Mouse (Mus musculus): Measurements from ENCODE around the gene E2f2.

Gene E2f2

DNA sequence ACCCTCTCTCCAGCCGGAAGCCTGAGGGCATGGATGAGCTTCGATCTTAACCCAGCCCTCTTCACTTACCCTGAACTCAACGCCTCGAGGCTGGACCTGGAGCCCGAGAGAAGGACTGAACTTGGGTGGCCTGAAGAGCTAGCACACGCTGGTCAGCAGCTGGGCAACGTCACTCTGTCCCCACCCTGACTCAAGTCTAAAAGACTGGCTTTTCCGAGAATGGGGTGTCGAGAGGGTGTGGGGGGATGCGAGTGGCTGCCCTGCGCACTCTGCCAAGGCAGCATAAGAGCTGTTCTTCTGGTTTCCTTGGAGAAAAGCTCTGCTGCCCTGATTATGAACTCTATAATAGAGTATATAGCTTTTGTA, 27.3 kb upstream of the E2f2 start:
- no peak for DNase-seq (ENCODE audit: low read depth, low spot score)

DNA sequence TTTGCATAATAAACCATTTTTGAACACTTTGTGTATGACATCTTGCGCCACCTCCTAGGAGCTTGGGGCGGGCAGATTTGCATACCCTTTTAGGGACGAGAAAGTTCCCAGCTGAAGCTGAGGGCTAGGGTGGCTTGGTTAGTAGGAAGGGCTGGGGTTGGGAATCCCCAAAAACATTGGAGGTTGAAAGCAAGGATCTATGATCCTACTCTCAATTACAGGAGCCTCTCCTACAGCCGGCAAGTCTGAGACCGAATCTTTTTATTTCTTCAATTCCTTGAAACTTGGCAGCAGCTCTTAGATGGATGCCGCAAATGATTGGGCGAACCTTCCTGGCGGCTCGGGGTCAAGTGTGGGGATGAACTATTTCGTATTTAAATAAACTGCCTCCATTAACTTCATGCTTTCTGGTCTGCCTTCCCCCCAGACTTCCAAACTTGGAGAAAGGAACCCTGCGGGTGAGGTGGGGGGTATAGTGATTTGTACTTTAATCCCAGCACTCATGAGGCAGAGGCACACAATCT, 26.8 kb upstream of the E2f2 start:
- DNase-seq (ENCODE audit: low read depth, low spot score): no peak

DNA sequence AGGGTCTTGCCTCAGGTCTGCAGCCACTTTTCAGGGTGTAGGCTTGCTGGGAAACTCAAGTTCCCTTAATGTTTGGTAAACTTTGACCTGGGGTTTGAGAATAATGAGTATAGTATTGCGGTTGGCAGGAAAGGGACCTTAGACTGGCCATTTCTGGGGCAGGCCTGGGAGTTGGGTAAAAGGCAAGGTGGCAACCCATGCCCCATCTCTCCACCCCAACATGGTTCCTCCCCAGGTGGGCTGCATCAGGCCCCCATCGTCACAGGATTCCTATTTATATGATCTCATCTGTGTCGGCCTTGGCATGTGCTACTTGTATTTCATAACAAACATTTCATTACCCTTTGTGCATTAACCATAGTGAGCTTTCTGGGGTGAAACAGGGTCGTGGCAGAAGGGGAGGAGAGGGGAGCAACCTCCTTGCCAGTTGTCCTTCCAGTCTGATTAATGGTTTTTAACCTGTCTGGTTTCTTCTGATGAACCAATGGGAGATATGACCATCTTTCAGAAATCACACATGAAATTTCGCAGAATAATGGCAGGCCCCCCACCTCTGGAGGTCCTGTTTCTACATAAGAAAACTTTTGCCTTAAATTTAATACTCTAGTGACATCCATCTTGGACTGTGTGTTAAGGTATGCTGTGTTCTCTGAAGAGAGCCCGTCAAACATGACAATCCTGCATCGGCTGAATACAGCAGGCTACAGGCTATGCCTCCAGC, 26.0 kb upstream of the E2f2 start:
- DNase-seq (ENCODE audit: low read depth, low spot score): no peak

DNA sequence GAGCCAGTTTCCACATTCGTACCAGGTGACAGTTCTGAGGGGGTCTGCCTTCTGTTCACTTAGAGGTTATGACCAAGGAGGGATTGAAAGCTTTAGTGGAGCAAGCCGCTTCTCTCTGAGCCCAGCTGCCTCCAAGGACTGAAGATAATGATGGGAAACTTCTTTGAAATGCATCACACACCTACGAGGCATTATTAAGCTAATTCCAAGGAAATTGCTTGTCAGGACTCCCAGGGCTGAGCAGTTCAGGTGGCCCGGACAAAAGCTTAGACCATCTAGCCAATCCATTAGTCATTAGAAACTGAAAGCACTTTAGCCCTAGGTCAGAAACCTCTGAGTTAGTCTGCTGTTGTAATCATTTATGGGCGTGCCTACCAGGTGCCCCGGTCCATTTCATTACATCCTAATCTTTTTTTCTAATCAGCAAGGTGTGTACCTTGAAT, 25.5 kb upstream of the E2f2 start:
- no peak for DNase-seq (ENCODE audit: low read depth, low spot score)

DNA sequence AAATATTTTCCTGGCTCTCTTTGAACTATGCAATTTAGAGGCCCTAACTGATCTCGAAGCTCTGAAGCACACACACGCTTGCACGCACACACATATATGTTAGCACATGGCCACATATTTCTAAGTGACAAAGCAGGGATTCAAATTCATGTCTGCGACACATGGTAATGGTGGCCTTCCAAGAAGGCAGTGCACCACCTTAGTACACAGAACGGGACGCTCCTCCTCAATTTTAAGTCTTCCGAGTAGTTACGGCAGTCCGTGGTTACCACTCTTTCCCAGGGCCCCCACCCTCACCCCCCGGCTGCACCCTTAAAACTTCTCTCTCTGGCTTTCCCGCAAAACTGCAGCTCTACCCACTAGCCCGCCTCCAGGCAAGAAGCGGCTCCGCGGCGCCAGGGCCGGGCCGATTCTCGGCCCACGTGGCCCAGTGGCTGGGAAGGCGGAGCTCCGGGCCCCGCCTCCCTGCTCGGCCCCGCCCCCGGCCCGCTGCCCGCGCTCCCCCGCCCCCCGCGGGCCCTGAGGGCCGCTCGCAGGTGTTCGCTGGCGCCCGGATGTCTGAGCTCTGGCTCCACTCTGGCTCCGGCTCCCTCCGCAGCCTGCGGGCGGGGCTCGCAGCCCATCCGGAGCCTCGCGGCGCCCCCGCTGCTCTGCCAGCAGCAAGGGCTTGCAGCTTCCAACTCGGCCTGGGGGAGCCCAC, 24.6 kb upstream of the E2f2 start:
- DNase-seq (ENCODE audit: low read depth, low spot score): peak; percentile 92

DNA sequence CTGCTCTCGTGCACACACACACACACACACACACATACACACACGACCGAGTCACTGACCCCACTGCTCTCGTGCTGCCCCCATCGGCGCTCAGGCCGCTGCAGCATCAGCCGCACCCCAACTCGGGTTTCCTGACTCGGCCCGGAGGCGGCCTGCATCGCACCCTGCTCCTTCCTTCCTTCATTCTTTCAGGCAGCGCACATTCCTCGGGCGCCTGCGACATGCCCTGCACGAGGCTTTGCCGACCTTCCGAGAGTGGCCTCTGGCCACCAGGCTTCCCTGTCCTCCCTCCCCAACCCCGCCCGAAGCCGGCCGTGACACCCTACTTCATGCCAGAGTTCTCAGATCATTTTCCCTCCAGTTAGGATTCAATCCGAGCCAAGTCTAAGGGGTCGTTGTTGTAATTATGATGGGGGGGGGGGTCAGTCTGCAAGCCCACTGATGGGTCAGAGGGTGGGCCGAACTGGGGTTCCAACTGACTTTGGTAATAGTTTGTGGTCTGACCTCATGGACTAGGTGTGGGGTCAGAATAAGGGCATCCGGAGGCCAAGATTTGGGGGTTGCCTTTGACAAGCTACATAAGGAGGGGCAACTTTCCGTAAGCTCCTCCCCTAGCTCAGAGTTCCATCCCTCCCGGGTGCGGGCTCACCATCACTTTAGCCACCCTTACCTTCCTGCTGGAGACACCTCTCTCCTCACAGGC, 23.7 kb upstream of the E2f2 start:
- no peak for DNase-seq (ENCODE audit: low read depth, low spot score)

DNA sequence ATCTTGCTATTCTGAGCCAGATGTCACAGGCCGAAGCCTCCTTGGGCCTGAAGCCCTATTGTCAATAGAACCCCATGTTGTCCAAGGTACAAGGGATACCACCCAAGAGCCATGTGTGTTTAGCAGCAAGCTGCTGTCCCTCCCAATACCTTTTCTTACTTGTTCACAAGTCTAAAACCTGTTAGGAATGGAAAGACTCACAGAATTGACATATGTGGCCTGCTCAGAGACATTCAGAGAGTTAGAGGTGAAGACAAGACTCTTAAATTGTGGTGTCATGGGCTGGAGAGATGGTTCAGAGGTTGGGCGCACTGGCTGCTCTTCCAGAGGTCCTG, 23.2 kb upstream of the E2f2 start:
- no peak for DNase-seq (ENCODE audit: low read depth, low spot score)

DNA sequence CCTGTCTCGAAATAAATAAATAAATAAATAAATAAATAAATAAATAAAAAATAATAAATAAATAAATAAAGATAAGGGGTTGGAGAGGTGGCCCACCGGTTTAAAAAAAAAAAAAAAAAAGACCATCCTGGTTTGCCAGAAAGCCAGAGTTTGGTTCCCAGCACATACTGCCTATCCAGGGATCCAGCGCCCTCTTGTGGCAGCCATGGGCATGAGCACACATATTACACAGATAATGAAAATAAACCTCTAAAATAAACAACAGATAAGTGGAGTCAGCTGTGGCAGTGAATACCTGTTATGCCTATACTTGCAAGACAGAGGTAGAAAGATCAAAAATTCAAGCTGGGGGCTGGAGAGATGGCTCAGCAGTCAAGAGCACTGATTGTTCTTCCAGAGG, 22.5 kb upstream of the E2f2 start:
- DNase-seq (ENCODE audit: low read depth, low spot score): peak; percentile 80

DNA sequence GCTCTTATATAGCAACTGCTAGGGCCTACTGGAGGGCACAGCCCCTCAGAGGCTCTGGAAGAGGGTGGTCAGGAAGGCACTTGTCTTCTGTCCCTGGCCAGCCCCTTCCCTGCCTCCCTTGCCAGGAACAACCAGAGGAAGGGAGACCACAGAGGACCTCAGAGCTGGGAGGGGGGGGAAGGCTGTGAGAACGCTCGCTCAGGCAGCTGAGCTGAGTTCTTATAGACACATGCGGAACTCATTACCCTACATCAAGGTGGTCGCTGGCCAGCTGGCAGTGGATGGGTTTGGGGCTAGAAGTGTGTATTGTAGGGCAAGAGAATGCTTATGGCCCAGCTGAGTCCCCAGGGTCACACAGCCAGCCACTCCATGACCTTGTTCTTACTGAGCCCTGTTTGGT, 21.6 kb upstream of the E2f2 start:
- DNase-seq (ENCODE audit: low read depth, low spot score): no peak

DNA sequence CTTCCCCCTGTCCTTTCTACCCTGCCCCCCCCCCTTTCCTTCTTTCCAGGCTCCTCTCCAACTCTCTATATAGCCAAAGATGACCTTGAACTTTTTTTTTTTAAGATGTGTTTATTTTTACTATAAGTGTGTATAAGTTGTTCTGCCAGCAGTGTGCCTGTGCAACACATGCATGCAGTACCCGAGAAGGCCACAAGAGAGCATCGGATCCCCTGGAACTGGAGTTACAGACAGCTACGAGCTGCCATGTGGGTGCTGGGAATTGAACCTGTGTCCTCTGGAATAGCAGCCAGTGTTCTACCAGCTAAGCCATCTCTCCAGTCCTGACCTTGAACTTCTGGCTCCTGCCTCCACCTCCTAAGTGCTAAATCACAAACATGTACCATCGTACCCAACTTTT, 19.4 kb upstream of the E2f2 start:
- DNase-seq (ENCODE audit: low read depth, low spot score): no peak

DNA sequence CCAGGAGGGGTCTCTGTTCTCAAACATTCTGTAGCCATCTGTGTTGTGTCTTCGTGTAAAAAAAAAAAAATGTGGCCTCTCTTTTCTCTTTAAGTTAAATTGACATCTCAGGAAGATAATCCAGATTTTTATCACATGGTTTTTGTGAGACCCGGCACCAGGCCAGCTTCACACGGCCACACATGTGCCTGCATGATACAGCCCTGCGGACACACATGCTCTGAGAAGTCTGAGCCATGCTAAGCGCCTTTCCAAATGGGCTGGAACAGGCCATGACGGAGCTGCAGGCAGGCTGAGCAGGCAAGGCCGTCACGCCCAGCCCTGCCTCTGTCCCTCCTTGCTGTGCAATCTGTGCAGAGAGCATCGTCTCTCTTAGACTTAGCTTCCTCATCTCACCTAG, 17.7 kb upstream of the E2f2 start:
- DNase-seq (ENCODE audit: low read depth, low spot score): no peak

DNA sequence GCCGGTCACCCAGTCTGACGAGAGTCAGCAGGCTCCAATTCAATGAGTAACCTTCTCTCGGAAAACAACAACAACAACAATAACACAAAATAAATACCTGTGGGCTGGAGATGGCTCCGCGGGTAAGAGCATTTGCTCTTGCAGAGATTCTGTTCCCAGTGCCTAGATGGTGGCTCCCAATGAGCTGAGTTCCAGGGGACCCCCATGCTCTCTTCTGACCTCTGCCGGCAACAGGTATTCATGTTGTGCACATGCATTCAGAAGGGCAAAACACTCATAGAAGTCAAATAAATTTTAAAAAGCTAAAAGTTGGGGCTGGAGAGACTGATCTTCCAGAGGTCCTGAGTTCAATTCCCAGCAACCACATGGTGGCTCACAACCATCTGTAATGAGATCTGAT, 13.7 kb upstream of the E2f2 start:
- no peak for DNase-seq (ENCODE audit: low read depth, low spot score)

DNA sequence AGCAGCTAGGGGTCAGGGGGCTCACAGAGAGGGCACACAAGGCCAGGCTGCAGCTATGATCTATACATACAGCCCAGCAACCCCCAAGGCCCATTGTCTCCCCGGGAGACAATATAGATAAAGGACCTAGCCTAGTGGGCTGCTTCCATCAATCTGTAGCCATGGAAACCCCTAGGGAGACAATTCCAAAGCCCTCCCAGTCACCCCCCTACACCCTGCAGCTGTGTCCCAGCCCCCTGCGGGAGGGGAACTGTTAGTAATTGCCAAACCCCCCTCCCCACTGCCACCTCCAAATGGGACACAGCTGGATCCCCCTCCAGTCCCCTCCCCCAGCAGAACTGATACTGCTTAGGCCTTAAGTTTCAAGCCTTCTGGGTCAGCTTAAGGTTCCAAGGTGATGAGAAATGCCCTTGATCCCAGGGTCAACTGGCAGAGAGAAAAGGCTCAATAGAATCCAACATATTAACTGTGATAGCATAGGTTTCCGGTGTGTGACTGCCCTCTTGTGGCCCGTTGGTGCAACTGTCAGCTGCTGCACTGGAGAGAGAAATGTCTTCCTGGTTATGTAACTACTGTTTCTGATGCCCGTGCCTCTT, 12.3 kb upstream of the E2f2 start:
- peak; percentile 91 for DNase-seq (ENCODE audit: low read depth, low spot score)

DNA sequence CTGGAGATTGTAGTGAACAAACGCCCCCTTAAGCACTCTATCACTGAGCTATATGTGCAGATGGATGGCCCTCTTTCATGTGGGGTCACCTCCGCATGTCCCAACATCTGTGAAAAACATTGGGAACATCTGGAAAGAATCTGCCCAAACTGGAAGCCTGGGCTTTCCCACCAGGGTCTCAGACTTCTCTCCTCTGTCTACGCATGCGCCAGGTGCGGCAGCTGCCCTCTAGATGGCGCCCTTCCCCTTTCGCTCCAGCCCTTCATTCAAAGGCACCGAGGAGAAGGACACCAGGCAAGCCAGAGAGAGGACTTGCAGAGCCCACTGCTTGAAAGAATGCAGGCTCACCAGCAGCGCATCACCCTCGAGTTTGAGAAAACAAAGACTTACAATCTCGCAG, 8.7 kb upstream of the E2f2 start:
- DNase-seq (ENCODE audit: low read depth, low spot score): peak; percentile 94

DNA sequence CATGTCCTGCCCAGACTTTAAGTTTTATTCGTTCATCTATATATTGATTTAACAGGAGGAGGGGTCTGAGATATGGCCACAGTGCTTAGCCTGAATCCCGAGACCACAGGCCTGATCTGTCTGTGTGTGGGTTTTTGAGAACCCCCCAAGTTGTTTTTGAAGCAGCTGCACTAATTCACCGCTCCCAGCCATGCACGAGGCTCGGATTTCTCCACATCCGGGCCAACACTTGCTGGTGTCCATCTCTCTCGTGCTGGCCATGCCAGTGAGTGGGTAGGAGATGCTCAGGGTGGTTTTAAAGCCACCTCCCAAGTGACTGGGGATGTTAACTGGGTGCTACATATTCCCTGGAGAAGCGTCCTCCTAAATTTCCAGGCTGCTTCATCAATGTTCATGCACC, 7.2 kb upstream of the E2f2 start:
- DNase-seq (ENCODE audit: low read depth, low spot score): no peak

DNA sequence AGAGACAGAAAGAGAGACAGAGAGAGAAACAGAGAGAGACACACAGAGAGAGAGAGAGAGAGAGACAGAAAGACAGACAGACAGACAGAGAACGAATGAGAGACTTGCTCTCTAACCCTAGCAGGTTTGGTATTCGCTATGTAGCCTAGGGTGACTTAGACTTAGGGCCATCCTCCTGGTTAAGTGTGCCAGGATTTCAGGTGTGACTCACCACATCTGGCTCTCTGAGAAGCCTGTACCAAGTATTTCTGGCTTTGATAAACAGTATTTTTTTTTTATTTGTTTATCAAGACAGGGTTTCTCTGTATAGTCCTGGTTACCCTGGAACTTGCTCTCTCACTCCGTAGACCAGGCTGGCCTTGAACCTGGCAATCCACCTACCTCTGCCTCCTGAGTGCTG, 4.5 kb upstream of the E2f2 start:
- DNase-seq (ENCODE audit: low read depth, low spot score): no peak

DNA sequence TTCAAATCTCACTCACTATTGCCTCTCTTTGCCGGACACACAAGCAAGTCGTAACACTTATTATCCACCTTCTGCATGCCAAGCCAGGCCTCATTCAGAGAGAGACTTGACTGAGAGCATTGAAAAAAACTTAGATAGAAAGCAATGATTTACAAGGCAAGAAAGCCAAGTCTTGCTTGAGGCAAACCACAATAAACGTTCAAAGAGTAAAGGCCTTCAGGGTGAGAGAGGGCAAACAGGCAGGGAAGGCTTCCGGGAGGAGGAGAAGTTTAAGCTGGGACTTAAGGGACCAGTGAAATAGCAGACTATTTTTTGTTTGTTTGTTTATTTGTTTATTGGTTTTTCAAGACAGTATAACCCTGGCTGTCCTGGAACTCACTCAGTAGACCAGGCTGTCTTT, 1.8 kb upstream of the E2f2 start:
- no peak for DNase-seq (ENCODE audit: low read depth, low spot score)

DNA sequence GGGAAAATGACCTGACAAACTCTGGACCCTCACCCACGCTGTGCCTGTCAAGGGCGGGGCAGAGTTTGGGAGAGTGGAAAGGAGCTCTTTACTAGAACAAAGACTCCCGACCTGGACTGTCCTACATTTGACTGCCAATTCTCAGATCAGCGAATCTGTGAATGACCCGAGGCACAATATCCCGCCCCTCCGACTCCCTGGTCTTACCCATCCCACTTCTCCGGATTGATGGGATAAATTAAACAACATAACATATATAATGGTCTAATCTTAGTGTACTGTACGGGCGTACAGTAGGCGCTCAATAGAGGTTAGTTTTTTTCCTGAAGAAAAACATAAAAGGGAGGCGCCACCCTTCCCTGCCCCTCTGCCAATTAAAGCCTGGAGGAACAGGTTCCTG, 739 bp upstream of the E2f2 start:
- no peak for DNase-seq (ENCODE audit: low read depth, low spot score)

DNA sequence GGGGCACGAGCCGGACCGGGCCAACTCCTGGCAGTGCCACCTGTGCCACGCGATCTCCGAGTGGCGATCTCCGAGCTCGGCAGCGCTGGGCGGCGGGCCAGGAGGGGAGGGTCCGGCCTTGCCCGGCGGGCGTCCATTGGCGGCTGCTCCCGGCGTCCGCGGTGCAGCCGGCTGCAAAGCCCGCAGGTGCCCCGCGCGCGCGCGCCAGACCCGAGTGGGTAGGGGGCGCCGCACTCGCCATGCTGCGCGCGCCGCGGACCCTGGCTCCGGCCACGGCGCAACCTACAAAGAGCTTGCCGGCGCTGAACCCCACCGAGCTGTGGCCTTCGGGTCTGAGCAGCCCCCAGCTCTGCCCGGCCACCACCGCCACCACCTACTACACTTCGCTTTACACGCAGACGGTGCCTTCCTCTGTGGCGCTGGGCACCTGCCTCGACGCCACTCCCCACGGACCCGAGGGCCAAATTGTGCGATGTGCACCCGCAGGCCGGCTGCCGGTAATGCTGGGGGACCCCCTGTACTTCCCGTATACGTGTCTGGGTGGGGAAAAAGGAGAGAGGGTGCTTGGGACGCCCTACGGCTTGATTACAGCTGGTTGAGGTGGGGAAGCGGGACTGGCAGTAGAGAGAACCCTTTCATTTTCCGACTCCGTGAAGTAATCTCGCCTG, 482 bp downstream of the E2f2 start:
- DNase-seq (ENCODE audit: low read depth, low spot score): no peak

DNA sequence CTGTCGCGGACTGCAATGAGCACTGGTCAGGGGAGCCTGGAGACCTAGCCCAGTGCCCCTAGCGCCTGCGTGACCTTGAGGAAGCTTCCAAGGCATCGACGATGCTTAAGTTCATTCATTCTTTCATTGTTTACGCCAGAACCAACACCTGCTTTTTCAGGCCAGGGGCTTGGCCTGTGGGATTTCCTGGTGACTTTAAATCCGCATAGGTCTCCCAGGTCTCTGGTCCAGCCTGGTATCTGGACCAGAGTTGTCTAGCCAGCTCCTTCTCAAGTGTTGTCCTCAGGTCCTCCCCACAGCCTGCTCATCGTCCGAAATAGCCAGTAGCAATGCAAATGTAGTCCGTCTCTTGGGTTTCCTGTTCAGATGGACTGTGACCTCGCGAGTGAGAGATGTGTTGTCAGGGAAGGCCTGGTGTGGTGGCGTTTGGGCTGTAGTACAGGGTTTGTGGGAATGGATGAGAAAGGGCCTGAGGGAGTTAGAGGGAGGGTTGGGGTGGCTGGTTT, 1.1 kb downstream of the E2f2 start:
- DNase-seq (ENCODE audit: low read depth, low spot score): no peak

Measured in mesoderm, embryonic 11.5 days (tissue).